Mouse (Mus musculus): ENCODE results near the gene Cdk9. TPM values are rescaled to one million over a fixed set of nuclear protein-coding genes. Genes with fewer than 3 reads are reported as not detected.

Gene Cdk9
- polyA plus RNA-seq, 1 experiment from 2014 or later: 73.4 TPM

DNA sequence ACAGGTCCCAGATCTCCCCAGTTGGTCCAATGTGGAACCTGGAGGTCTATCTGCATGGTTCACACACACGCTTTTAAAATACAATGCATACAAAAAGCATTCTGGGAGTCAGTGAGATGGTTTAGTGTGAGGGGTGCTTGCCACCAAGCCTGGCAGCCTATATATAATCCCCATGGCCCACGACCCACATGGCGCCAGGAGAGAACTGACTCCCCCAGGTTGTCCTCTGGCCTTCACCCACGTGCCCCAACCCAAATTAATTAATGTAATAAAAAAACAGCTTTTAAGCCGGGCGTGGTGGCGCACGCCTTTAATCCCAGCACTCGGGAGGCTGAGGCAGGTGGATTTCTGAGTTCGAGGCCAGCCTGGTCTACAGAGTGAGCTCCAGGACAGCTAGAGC, 29.2 kb downstream of the Cdk9 start:
- Histone ChIP-seq H3K4me2 (no peak overlapping the region), H3K4me1 (replicated peaks) (peaks cover 6% of the 10 kb centered on the region), H3K4me3 (no peak overlapping the region), H3K9me3 (no peaks in the 10 kb centered on the region), H3K9ac (no peak overlapping the region), H3K27ac (replicated peaks) (no peak overlapping the region), H3K27me3 (no peaks in the 10 kb centered on the region), H3K36me3 (peaks cover 35% of the 10 kb centered on the region)
- WGBS: 94% methylated on average over 10 of the region's 10 CpGs
- ATAC-seq (ENCODE audit: low FRiP score, low read depth): no peak

DNA sequence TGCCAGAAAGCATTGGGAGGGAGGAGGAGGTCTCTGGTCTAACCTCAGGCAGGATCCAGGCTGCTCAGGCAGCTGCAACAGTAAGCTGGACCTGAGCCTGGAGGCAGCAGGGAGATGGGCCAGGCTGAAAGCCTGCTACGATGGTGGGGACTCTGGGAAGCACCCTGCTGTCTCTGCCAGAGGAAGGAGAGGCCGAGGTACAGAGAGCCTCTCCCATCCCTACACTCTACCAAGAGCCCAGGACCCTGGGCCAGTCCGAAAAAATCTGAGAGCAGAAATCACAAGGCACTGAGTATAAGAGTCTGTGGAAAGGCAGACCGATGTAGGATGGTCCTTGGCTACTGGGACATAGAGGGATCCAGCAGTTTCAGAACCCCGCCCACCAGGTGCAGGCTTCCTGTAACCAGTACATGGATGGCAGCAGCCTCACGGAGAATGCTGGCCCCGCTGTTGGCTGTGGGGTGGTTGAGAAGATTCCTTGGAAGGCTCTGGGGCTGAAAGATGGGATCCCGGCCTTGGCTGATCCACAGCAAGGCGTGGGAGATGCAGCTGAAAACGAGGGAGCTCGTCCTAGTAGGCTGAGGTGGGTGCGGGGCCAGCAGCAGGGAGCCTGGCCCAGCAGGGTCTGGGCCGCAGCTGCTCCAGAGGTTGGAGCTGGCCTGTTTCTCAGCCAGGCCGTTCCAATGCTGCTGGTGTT, 30.0 kb downstream of the Cdk9 start:
- no peaks in the 10 kb centered on the region for H3K27me3 ChIP-seq
- H3K27ac ChIP-seq (replicated peaks): no peak overlapping the region
- H3K4me1 ChIP-seq (replicated peaks): peaks cover 6% of the 10 kb centered on the region
- WGBS: 80% methylated on average over 14 of the region's 14 CpGs
- no peaks in the 10 kb centered on the region for H3K9me3 ChIP-seq
- H3K9ac ChIP-seq: no peak overlapping the region
- H3K36me3 ChIP-seq: peaks cover 35% of the 10 kb centered on the region
- H3K4me3 ChIP-seq: no peak overlapping the region
- H3K4me2 ChIP-seq: no peak overlapping the region
- no peak for ATAC-seq (ENCODE audit: low FRiP score, low read depth)

DNA sequence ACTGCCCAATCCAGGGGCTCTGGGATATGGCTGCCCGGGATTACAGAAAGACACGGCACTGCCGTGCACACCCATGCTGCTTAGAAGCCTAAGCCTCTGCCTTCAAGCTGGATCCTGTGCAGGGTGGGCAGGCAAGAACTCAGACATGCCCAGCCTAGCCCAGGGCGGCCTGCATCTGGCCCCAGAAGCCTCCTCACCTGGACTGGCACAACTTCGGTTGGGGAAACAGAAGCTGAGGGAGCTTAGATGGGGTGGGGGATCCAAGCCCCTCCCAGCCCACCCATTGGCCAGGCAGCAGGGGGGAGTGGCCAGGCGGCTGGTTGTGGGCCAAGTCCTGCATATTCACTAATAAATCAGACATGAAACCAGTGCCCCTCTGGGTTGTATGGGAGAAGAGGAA, 31.1 kb downstream of the Cdk9 start:
- no peak overlapping the region for H3K27ac ChIP-seq (replicated peaks)
- no peak overlapping the region for H3K4me3 ChIP-seq
- H3K9me3 ChIP-seq: no peaks in the 10 kb centered on the region
- WGBS: 70% methylated on average over 6 of the region's 6 CpGs
- H3K4me2 ChIP-seq: no peak overlapping the region
- peaks cover 27% of the 10 kb centered on the region for H3K36me3 ChIP-seq
- peaks cover 6% of the 10 kb centered on the region for H3K4me1 ChIP-seq (replicated peaks)
- no peak overlapping the region for H3K9ac ChIP-seq
- no peak for ATAC-seq (ENCODE audit: low FRiP score, low read depth)
- no peaks in the 10 kb centered on the region for H3K27me3 ChIP-seq

DNA sequence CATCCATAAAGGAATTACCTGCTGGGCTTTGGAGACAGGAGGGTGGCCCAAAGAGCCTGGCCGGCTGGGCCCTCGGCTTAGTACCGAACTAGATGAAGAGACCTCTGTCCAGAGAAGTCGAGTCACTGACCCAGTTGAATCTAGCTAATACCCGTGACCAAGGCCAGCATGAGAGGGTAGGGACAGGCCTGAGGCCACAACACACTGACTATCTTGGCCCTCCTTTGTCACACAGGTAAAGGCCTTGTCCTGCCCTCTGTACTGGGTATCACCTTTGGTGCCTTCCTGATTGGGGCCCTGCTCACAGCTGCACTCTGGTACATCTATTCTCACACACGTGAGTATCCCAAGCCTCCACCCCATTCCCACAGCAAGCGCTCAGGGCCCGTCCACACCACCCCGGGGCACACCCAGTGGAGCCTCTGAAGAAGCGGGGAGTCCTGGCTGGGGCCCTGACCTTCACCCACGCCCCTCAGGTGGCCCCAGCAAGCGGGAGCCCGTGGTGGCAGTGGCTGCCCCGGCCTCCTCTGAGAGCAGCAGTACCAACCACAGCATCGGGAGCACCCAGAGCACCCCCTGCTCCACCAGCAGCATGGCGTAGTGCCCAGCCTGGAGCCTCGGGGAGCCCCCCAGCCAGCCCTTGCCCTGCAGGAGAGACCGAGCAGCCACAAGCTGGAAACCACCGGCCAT, 31.8 kb downstream of the Cdk9 start:
- Histone ChIP-seq H3K4me3 (no peak overlapping the region), H3K9me3 (no peaks in the 10 kb centered on the region), H3K27ac (replicated peaks) (no peak overlapping the region), H3K4me2 (no peak overlapping the region), H3K4me1 (replicated peaks) (peaks cover 6% of the 10 kb centered on the region), H3K9ac (no peak overlapping the region), H3K27me3 (no peaks in the 10 kb centered on the region), H3K36me3 (peaks cover 21% of the 10 kb centered on the region)
- 87% methylated on average over 19 of the region's 19 CpGs for WGBS
- ATAC-seq (ENCODE audit: low FRiP score, low read depth): no peak

DNA sequence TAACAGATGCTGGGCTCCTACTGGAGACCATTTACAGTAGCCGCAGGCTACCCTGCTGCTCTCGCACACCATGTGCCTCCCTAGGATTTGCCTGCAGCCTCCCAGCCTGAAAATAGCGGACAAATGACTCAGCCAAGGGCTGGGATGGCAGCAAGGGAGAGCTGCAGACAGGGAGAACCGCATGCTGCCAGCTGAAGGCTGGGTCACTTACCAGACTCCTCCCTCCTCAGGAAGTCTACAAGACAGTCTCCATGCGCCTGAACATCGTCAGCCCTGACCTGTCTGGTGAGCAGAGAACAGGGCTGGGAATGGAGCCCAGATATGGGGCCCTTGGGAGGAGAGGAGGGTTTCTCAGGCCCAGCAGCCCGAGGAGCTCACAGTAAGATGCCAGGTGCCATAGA, 32.8 kb downstream of the Cdk9 start:
- Histone ChIP-seq H3K27me3 (no peaks in the 10 kb centered on the region), H3K4me3 (no peak overlapping the region), H3K4me1 (replicated peaks) (peaks cover 6% of the 10 kb centered on the region), H3K9ac (no peak overlapping the region), H3K9me3 (no peaks in the 10 kb centered on the region), H3K36me3 (peaks cover 10% of the 10 kb centered on the region; the same call in 1 of the 2 replicates), H3K4me2 (no peak overlapping the region), H3K27ac (replicated peaks) (no peak overlapping the region)
- peak; percentile 60 for ATAC-seq (ENCODE audit: low FRiP score, low read depth)
- WGBS: 47% methylated on average over 7 of the region's 7 CpGs

DNA sequence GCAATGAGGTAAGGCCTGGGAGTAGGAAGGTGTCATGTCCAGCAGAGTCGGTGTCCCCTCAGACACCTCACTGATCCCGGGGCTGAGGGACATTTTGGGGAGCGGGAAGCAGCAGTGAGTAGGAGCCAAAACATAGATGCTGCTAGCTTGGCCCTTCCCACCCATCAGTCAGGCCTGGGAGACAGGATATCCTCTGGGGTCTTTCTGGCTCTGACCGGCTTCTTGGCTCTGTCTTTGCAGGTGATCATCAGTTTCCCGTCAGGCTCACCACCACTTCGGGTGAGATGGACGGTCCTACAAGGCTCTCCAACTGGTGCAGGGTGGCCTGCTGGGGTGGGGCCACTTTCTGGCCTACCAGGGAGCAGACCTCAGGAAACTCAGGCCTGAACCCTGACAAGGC, 35.2 kb downstream of the Cdk9 start:
- no peak for ATAC-seq (ENCODE audit: low FRiP score, low read depth)
- no peak overlapping the region for H3K4me2 ChIP-seq
- H3K36me3 ChIP-seq: 0 out of 2 replicates have a peak, but pooled peaks cover 4% of the 10 kb centered on the region
- H3K27ac ChIP-seq (replicated peaks): no peak overlapping the region
- H3K4me1 ChIP-seq (replicated peaks): peaks cover 6% of the 10 kb centered on the region
- no peaks in the 10 kb centered on the region for H3K9me3 ChIP-seq
- H3K4me3 ChIP-seq: no peak overlapping the region
- no peaks in the 10 kb centered on the region for H3K27me3 ChIP-seq
- no peak overlapping the region for H3K9ac ChIP-seq
- WGBS: 97% methylated on average over 7 of the region's 7 CpGs

DNA sequence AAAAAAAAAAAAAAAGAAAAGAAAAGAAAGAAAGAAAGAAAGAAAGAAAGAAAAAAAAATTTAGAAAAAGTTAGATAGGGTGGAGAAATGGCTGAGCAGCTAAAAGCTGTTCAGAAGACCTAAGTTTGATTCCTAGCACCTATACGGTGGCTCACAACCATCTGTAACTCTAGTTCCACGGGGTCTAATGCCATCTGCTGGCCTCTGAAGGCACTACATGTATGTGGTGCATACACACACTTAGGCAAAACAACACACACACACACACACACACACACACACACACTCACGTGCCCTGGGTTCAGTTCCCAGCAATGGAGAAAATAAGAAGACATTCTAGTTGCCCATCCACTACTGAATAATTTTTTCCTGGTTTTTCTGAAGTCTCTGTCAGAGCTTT, 36.1 kb downstream of the Cdk9 start:
- no peak for ATAC-seq (ENCODE audit: low FRiP score, low read depth)
- Histone ChIP-seq H3K27ac (replicated peaks) (no peak overlapping the region), H3K9me3 (no peaks in the 10 kb centered on the region), H3K27me3 (no peaks in the 10 kb centered on the region), H3K4me1 (replicated peaks) (peaks cover 6% of the 10 kb centered on the region), H3K4me3 (no peak overlapping the region), H3K4me2 (no peak overlapping the region), H3K36me3 (no peaks in the 10 kb centered on the region), H3K9ac (no peak overlapping the region)
- 90% methylated on average over 3 of the region's 3 CpGs for WGBS

DNA sequence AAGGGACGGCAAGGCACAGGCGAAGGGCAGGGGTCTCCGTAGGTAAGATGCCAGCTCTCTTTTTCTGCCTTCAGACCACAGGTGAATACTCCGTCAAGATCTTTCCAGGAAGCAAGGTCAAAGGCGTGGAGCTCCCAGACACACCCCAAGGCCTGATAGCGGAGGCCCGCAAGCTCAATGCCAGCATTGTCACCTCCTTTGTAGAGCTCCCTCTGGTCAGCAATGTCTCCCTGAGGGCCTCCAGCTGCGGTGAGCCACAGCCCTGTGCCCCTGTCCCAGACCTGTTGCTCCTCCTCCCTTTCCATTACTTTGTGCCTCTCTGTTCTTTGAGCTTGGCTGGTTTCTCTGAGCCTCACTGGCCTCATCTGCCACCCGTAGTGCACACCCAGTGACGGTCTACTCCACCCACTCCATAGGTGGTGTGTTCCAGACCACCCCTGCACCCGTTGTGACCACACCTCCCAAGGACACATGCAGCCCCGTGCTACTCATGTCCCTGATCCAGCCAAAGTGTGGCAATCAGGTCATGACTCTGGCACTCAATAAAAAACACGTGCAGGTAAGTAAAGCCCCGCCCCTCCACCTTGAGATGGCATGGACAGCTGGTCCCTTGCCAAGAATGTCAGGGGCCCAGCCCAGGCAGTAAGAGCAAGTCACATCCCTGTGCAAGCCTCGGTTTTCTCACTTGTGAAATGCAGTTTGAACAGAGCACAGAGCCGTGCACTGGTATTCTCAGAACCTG, 39.5 kb downstream of the Cdk9 start:
- no peak overlapping the region for H3K4me2 ChIP-seq
- no peak for ATAC-seq (ENCODE audit: low FRiP score, low read depth)
- no peak overlapping the region for H3K27ac ChIP-seq (replicated peaks)
- 87% methylated on average over 16 of the region's 16 CpGs for WGBS
- no peak overlapping the region for H3K4me3 ChIP-seq
- H3K9ac ChIP-seq: no peak overlapping the region
- H3K9me3 ChIP-seq: no peaks in the 10 kb centered on the region
- 0 out of 2 replicates have a peak, but pooled peaks cover 1% of the 10 kb centered on the region for H3K4me1 ChIP-seq (replicated peaks)
- no peaks in the 10 kb centered on the region for H3K27me3 ChIP-seq
- H3K36me3 ChIP-seq: no peaks in the 10 kb centered on the region

DNA sequence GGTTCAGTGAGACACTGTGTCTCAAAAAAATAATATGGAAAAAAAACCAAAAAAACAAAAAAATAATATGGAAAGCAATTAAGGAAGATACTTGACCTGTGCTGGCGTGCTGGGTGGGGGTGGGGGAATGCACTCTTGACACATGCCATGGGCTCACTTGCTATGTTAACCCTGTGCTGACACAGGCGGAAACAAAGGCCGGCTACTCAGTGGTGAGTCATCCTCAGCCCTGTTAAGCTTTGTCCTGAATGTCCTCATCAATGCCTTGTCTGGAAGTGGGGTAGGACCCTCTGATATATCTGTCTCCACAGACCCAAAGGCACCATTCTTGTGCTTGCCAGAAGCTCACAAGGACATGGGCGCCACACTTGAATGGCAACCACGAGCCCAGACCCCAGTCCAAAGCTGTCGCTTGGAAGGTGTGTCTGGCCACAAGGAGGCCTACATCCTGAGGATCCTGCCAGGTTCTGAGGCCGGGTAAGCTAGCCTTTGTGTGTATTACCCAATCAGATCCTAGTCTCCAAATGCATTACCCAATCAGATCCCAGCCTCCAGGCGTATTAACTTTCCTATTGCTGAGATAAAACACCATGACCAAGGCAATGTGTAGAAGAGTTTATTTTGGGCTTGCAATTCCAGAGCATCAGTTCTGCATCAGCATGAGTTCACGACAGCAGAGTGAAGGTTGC, 40.8 kb downstream of the Cdk9 start:
- H3K27me3 ChIP-seq: no peaks in the 10 kb centered on the region
- WGBS: 68% methylated on average over 9 of the region's 9 CpGs
- no peak for ATAC-seq (ENCODE audit: low FRiP score, low read depth)

DNA sequence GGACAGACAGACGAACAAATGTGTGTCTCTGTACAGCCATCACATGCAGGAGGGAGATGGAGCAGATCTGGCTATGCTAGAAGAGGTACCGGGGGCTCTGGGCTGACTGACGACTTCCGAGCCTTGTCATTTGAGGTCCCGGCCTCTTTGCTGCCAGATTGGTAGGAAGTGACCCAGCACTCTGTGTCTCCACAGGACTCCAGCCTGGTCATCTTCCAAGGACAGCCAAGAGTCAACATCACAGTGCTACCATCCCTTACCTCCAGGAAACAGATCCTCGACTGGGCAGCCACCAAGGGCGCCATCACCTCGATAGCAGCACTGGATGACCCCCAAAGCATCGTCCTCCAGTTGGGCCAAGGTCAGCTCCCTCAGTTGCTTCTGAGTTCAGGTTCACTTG, 41.7 kb downstream of the Cdk9 start:
- H3K9me3 ChIP-seq: no peaks in the 10 kb centered on the region
- no peaks in the 10 kb centered on the region for H3K27me3 ChIP-seq
- H3K27ac ChIP-seq (replicated peaks): no peak overlapping the region
- WGBS: 90% methylated on average over 9 of the region's 9 CpGs
- H3K4me3 ChIP-seq: no peak overlapping the region
- no peaks in the 10 kb centered on the region for H3K36me3 ChIP-seq
- H3K4me1 ChIP-seq (replicated peaks): 0 out of 2 replicates have a peak, but pooled peaks cover 8% of the 10 kb centered on the region
- no peak for ATAC-seq (ENCODE audit: low FRiP score, low read depth)
- H3K9ac ChIP-seq: no peak overlapping the region
- no peak overlapping the region for H3K4me2 ChIP-seq

More for the DNA sequence above, 40.8 kb downstream of the Cdk9 start:
- H3K27ac ChIP-seq (replicated peaks): no peak overlapping the region
- H3K9me3 ChIP-seq: no peaks in the 10 kb centered on the region
- H3K4me1 ChIP-seq (replicated peaks): 0 out of 2 replicates have a peak, but pooled peaks cover 8% of the 10 kb centered on the region
- no peak overlapping the region for H3K4me3 ChIP-seq
- H3K36me3 ChIP-seq: no peaks in the 10 kb centered on the region
- no peak overlapping the region for H3K4me2 ChIP-seq
- H3K9ac ChIP-seq: no peak overlapping the region

DNA sequence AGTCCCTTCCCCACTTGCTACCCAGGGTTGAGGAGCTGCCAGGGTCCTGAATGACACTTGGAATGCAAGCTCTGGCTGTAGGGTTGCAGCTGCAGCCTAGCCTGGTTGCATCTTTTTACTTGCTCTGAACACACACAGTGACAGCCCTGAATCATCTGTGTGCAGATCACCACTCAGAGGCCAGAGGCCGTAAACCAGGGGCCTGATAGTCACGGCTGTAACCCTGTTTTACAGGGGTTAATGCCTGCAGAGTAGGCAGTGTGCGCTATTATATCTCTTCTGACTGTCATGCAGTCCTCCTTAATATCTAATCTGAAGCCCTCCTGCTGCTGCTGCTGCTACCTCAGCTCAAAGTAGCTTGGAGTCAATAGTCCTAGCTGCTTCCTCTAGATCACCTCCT, 43.0 kb downstream of the Cdk9 start:
- Histone ChIP-seq H3K9me3 (no peaks in the 10 kb centered on the region), H3K4me1 (replicated peaks) (0 out of 2 replicates have a peak, but pooled peaks cover 11% of the 10 kb centered on the region), H3K4me3 (no peak overlapping the region), H3K36me3 (no peaks in the 10 kb centered on the region), H3K27me3 (no peaks in the 10 kb centered on the region), H3K27ac (replicated peaks) (no peak overlapping the region), H3K4me2 (no peak overlapping the region), H3K9ac (no peak overlapping the region)
- no peak for ATAC-seq (ENCODE audit: low FRiP score, low read depth)
- WGBS: 80% methylated on average over 3 of the region's 3 CpGs

DNA sequence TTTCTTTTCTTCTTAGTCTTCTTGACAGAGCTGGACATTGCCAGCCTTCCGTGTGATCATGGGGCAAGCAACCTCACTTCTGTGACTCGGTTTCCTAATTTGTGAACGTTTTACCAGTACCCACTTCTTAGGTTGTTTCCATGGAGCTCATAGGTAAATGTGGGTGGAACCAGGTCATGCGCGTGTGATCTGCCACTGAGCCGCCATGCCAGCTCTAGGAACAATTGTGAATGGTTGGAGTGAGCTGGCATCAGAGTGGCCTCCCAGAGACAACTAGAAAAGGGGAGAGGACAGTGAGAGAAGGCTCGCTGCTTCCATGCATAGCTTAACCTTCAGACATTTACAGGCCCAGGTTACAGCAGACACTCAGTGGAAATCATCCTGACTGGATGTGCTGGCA, 44.7 kb downstream of the Cdk9 start:
- H3K27ac ChIP-seq (replicated peaks): no peak overlapping the region
- no peaks in the 10 kb centered on the region for H3K36me3 ChIP-seq
- H3K4me3 ChIP-seq: no peak overlapping the region
- ATAC-seq (ENCODE audit: low FRiP score, low read depth): no peak
- 70% methylated on average over 7 of the region's 7 CpGs for WGBS
- no peak overlapping the region for H3K4me2 ChIP-seq
- no peaks in the 10 kb centered on the region for H3K27me3 ChIP-seq
- no peaks in the 10 kb centered on the region for H3K9me3 ChIP-seq
- H3K9ac ChIP-seq: no peak overlapping the region
- 0 out of 2 replicates have a peak, but pooled peaks cover 11% of the 10 kb centered on the region for H3K4me1 ChIP-seq (replicated peaks)
